Mouse (Mus musculus) megakaryocyte progenitor cell, adult 5-6 weeks (primary cell): Measurements from ENCODE around the gene Zbtb3. TPM values are rescaled to one million over a fixed set of nuclear protein-coding genes. Genes with fewer than 3 reads are reported as not detected.

ENCODE experiments used
- ATAC-seq: replicated peaks from 2 replicates; pipeline ENCODE4 v1.8.0; 2016; ENCODE audit warnings: mild to moderate bottlenecking, moderate TSS enrichment, inconsistent platforms; ENCODE audit not compliant: poor library complexity
- total RNA-seq, 2 experiments: library from RNA; stranded (forward) in 1 of 2; stranded (reverse) in 1 of 2; fragments of 157-497, 149-512 nt in 1 of 2; fragments of 200-1000 nt in 1 of 2; gene quantifications; 2 replicates each; pipeline versions ENCODE4 v1.2.3 to v1.2.4; 2015 to 2017

Zbtb3 gene
- total RNA-seq (2015) (1.8 and 2.8 TPM in 2 replicates), total RNA-seq (2017) (2.1 and 2.4 TPM in 2 replicates)

DNA sequence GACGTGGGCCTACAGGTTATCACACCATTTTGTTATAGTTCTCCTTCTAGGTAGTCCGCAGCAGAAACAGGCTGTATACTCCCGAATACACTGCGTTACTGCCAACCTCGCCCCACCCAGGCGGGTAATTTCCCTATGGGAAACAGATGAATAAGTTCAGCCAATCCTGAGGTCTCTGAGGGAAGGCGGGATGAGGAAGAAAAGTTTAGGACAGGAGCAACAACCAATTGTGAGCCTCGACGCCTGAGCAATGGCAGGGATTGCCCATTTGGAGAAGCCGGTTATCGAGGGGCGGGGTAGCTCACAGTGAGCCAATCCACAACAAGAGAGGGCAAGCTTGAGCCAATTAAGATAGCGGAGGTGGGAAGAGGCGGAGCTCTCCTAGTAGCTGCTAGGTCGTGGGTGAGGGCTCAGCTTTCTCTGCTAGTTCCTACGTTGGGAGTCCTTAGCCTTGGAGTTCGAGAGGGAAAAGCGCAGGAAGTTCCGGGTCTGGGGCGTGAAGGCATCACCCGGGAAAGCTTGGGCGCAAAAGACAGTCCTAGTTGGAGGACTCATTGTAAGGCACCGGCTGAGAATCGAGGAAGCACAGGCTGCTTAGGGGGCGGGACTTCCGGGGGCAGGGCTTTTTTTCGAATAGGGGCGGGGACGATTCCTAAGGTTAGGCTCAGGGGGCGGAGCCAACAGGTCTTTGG lies at the start of gene Zbtb3:
Gene Zbtb3 (plus strand): TSS at position 426 of the 692 bp plus-strand sequence.
- ATAC-seq: peak; percentile 87

DNA sequence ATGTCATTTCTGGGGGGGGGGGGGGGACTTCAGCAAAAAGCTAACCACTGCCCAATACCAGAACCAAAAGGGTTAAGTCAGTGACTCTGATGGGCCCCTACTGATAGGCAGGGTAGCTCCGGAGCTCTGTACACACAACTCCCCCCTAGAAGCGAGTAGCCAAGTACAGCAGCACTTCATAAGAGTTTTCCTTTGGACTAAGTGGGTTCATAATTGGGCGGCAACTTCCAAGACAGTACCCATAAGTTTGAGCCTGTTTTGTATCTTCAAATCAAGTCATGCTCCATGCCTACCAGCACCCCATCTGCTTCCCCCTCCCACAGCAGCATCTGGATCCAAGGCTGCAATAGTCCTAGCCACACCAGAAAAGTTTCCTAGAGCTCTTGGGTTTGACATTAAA lies 46.7 kb upstream of the Zbtb3 start:
- no peak for ATAC-seq

DNA sequence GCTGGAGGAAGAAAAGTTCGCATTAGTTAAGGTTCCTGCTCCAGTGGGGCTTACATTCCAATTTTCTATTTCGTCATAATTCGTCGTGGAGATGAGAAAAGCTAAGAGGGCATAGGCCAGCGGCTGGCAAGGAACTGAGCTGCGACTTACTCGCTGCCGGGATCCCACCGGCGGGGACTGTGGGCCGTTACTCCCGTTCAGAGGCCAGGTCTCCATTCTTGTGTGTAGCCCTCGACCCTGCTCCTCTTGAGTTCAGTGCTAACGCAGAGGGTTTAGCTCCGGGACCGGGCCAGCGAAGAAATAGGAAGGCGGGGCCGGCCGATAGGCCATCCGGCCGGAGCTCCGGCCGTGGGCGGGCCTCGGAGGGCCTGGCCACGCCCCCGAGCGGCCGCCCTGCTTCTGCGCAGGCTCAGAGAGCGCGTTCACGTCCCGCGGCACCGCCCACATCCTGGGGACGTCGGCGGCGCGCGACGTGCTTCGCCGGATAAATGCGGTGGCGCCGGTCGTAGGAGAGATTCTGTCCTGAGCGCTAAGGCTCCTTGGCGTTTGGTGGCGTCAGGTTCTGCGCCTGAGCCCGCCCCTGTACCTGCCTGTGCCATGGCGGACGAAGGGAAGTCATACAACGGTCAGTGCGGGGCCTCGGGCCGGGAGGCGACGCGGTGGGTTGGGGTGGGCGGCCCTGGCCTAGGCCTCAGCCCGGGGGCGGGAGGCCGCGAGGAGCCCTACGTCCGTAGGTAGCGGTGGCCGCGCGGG lies 45.5 kb upstream of the Zbtb3 start, which contains the start of gene Nxf1:
Gene Nxf1 (plus strand): TSS at position 439 of the 753 bp plus-strand sequence.
- peak; percentile 92 for ATAC-seq

DNA sequence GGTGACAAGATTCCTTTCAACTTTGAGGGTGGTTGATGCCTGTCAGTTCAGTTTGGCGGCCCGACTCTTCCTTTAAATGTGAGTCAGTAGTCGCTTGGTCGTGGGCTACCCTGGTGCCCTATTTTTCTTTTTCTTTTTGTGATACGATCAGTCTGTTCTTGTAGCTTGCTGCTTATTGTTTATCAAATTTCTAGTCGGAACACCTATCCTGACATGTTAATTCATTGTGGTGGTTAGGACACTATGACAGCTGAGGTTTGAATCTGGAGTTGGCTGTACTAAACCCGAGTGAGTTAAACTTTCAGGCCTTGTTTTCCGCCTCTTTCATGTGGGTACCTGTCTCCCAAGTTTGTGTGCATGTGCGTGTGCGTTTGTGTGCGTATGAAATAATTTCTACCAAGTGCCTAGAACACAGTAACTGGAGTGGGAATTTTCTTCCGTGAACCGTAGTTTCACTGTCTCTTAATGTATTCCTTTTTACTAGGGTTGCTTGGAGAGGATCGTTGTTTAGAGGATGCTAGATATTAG lies 44.8 kb upstream of the Zbtb3 start:
- ATAC-seq: no peak

DNA sequence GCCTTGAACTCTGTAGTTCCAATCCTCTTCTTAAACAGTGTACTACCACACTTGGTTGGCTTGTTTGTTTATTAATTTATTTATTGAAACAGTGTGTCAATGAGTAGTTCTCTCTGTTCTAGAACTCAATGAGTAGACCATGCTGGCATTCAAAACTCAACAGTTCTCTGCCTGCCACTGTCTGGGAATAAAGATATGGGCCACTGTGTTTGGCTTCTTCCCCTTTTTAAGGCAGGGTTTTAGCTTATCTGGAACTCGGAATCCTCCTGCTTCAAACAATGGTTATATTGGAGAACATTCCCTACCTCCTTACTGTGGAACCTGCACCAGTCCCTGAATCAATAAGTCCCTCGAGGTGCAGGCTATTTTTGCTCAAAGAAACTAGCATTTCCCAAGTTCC lies 43.5 kb upstream of the Zbtb3 start:
- ATAC-seq: no peak

DNA sequence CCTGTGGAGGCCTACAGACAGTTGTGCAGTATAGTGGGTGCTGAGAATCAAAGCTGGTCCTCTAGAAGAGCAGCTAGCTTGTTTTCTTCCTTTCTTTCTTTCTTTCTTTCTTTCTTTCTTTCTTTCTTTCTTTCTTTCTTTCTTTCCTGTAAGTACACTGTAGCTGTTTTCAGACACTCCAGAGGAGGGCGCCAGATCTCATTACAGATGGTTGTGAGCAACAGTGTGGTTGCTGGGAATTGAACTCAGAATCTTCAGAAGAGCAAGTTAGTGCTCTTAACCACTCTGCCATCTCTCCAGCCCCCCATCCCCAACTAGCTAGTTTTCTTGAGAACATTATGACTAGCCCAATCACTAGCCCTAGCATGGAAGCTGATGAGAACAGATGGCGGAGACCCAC lies 41.6 kb upstream of the Zbtb3 start:
- no peak for ATAC-seq

DNA sequence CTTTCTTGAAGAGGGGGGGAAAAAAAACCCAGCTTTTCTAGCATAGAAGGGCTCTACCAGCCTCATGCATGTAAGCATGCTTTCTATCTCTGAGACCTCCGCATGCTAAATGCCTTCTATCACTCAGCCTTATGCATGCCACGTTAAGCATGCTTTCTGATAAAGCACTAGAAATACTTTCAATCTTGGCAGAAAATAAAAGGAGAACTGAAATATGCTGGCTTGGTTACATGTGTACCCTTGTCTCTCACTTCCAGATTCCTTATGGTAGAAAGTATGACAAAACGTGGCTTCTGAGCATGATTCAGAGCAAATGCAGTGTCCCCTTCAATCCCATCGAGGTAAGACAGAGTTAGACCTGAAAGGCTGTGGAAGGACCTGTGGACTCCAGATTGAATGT lies 39.1 kb upstream of the Zbtb3 start:
- ATAC-seq: no peak

DNA sequence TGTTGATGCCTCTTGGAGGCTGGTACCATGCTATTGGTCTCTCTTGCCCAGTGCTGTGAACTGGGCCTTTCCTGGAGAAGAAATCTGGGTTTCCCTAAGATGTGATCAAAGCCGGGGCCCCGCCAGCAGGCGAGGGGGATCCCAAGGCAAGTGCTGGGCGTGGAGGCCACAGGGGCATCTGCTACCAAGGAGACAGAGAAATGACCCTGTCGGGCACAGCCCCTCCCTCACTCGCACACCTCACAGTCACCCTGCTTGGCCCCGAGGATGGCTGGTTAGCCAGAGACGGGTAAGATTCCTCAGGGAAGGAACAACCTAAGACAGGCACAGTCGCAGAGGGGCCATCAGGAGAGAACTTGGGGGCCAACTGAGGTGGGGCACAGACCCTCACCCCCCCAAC lies 36.8 kb upstream of the Zbtb3 start:
- no peak for ATAC-seq

DNA sequence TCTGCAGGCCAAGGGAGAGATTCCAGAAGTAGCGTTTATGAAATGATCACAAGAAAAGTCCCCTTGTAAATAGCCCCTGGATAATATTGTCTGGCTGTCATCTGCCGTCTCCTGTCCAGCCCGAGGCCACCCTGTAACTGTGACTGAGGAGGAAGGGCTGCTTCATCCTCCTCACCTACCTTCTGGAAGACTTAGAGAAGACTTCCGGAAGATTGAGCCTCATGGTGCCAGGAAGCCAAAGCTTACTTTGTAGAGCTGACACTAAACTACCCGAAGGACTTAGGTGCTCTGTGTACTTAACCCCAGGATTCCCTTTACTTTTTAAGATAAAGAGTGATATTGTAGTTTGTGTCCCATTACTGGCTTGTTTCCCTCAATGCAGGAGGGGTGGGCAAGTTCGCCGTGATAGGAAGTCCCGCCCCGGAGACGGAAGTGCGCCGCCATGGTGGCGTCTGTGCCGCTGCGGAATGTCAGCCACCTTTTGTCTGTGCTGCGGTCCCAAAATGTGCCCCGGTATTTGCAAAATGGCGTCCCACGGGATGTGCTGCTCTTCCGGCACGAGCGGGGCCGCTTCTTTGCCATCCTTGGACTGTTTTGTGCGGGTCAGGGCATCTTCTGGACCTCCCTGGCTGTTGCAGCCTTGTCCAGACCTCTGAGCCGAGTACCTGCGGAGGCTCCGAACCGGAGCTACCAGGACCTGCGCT lies 31.6 kb upstream of the Zbtb3 start, which contains the start of gene Tmem223:
Gene Tmem223 (plus strand): TSS at position 430 of the 704 bp plus-strand sequence.
- ATAC-seq: peak; percentile 69

DNA sequence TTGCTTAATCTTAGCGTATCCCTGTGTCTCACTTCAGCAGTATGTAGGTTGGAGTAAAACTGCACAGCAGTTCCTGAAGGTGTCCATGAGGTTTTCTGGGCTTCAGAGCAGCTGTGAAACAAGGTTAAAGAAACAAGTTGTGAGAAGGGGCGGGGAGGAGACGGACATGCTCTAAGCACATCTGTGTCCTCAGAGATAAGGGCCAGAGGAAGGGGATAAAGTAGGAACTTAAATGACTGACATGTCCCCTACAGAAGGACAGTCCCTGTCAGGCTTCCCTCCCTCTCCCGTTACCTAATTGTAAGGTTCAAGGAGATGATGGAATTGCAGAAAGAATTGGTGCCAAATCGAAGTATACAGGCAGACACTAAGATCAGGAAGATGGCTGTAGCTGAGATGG lies 29.4 kb upstream of the Zbtb3 start:
- ATAC-seq: 0 out of 2 replicates have a peak, but pooled peaks have one; percentile 6

DNA sequence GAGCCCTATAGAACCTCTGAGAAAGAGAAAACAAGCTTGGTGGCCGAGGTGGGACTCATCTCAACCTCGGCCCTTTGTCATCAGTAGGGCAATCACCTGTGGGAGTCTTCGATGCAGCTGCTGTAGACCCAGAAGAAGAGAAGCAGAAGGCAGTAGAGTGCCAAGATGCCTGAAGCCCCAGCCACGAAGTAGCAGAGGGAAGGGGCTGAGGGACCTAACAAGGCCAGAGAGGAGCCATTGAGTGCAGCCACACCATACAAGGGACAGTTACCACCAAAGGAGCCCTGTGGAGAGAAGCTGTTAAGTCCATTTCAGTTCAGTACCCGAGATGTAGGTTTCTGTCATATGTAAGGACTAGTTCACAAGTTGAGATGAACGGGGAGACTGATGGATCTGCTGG lies 28.9 kb upstream of the Zbtb3 start:
- no peak for ATAC-seq

DNA sequence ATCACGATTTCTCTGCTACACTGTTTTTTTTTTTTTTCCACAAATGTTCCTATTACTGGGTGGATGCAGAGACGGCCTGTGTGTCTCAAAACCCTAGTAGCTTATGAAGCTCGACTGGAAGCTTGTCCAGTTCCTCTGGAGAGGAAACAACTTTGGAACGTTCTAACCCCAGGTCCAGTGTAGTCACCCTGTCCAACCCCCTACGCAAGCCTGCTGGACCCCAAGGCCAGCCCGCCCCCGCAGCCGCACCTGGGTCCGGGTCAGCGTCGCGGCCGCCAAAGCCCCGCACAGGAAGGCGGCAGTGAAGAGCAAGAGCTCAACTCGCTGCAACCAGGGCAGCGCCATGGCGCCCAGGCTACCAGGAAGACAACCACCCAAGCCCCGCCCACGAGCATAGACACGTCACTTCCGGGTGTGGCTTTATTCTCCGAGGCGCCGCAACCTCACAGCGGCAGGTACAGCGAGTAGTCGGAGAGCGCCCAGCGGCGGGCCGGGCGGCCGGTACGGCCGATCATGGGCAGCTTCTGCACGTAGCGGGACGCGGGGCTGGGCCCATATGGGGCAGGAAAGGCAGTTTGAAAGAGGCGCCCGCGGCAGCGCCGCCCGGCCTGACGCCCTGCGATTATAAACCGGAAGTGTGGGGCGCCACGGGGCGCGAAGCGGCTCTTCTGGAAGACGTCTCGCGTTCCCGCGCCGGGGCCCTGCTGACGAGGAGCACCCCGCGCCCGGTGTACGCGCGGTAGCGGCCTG lies 28.1 kb upstream of the Zbtb3 start, which contains the start of gene Tmem179b:
Gene Tmem179b (minus strand): TSS at position 382 of the 750 bp plus-strand sequence.
- peak; percentile 84 for ATAC-seq

DNA sequence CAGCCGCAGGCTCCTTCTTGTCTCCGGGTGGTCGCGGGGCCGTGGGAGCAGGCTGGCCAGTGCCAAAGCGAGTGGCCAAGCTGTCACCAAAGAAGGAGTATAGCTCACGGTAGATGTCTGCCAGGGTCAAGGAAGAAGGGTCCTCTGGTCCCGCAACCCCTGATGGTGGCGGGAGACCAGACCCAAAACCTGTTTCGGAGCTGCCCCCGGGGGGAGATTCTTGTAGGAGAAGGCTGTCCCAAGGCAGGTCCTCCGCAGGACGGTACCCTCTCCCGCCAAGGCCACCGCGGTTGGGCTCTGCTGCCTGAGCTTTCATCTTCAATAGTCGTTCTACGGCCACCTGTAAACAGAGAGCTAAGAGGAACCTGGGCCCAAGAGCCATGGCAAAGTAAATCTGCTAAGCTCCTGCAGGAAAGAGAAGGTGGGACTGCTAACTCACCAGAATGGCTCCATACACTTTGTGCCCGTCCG lies 27.4 kb upstream of the Zbtb3 start:
- ATAC-seq: no peak

DNA sequence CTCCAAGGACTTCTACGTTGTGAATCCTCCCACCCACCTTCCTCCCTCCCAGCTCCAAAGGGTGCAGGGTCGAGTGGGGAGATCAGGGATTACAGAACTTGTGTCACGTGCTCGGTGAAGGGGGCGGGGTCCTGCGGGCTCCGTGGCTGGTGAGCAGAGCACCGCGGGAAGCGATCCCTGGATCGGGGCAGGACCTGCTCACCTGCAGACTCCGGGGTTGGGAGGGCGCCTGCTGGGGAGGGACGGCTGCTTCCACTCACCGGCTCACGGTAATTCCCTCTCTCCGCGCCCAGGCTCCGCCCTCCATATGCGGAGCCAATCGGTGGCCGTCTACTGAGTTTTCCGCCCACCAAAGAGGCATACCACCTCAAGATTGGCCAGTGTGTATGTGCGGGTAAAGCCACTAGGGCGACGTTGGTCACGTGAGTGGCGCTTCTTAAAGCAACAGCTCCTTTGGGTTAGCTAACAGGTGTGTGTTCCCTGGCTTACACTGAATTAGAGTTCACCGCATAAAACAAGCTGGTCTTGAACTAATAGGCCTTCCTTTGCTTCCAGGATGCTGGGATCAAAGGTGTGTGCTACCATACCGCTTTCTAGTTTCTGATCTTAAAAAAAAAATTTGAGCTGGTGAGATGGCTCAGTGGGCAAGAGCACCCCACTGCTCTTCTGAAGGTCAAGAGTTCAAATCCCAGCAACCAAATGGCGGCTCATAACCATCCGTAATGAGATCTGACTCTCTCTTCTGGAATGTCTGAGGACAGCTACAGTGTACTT lies 16.2 kb upstream of the Zbtb3 start, which contains the start of gene Taf6l:
Gene Taf6l (minus strand): TSS at position 410 of the 774 bp plus-strand sequence.
- peak; percentile 99 for ATAC-seq

DNA sequence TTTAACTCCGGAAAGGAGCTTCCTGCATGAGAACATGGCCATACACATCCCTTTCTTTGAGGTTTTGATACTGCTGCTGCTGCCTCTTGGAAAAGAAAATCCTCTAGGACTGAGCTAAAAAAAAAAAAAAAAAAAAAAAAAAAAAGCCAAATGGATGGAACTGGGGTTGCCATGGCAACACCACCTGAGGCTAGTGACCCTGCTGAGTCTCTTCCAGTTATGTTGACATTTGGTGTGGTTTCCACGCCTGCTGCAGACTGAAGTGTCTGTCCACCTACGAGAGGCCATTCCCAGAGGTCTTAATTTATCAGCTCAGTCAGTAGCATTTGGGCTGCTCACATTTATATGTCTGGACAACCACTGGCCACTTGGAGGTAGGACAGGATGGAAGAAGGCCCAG lies 13.8 kb upstream of the Zbtb3 start:
- no peak for ATAC-seq

DNA sequence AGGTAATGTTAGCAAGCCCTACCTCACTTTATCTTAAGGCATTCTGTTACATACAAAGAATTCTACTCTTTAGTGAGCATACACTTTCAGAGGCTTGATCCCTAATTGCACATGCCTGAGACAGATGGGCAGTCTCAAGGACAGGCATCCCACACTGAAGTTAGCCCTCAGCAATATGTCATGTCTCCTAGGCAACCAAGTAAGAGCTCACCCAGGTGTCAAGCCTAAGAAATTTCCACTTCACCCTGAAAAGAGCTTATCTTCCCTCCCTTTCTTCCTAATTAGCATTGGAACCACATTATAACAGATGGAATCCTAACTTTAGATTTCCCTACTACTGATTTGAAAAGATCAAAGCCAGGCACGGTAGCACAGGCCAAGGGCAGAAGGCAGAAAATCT lies 13.2 kb upstream of the Zbtb3 start:
- ATAC-seq: no peak

DNA sequence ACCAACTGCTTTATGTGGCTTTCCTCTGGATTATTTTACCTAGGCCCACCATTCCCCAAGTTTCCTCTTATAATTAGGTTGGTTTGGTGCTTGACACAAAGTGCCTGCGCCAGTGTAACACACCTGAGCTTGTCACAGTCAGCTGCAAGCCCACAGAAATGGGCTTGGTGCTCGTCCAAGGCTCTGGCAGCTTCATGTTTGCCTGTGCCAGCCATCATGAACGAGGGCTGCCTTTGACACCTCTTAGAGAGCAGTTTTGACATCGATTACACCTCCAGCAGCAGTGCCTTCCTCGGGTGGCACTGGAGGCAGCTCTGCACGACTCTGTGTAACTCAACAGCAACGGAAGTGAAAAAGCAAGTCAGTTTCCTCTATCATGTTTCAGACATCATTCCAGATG lies 12.2 kb upstream of the Zbtb3 start:
- ATAC-seq: no peak

DNA sequence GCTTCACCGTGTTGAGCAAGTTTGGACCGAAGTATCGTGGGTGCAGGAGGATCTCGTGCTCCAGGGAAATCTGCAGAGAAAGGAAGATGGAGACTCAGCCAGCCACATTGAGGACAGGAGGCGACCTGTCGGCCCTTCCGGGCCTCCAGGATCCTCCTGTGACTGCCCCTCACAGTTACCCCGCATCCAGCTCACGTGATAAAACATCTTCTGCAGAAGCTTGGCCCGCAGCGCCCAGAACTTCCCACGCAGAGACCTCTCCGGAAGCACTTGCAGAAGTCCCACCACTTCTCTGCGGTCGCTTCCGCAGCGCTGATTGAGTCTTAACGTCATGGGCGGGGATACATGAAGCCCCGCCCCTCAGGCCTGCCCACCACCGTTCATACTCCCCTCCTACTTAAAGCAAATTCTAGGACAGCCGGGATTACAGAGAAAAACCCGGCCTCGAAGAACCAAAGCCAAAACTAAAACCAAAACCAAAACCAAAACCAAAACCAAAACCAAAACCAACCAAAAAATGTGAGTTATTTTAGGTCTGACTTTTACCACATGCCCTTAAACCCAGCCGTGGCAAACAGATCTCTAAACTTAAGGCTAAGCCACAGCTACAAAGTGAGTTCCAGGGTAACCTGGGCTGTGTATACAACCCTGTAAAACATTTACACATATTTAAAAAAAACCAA lies 4.0 kb upstream of the Zbtb3 start, which contains the start of gene Polr2g:
Gene Polr2g (minus strand): TSS at position 314 of the 683 bp plus-strand sequence.
- ATAC-seq: peak; percentile 73

DNA sequence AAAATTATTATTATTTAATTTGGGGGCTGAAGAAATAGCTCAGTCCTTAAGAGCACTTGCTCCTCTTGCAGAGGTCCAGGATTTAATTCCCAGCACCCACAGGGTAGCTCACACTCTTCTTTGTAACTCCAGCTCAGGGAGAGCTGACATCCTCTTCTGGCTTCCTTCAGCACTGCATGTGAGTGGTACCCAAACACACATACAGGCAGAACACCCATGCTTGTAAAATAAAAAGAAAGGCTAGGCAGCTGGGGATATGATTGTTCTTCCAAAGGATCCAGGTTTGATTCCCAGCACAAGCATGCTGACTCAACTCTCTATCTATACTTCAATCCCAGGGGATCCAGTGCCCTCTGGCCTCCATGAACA lies 3.4 kb upstream of the Zbtb3 start:
- no peak for ATAC-seq
